Mouse (Mus musculus) kidney, adult 2 months (tissue): ENCODE results near the gene Acot11.

Experiments
- CTCF ChIP-seq: fragments of 200-500 bp; conservative IDR thresholded peaks from 2 replicates; pipeline ENCODE4 v1.5.1; 2011; ENCODE audit warnings: low read depth, mild to moderate bottlenecking, control low read depth, low read length, moderate library complexity, mixed read lengths; ENCODE audit not compliant: insufficient read depth, insufficient read length
- POLR2A ChIP-seq: fragments of 200-500 bp; IDR thresholded peaks from one replicate; pipeline ENCODE4 v1.6.1; 2011; ENCODE audit warnings: low read depth, low read length, control low read depth

- TF ChIP-seq CTCF (no peak), POLR2A (no peak)
These were observed 25.8 kb upstream of the Acot11 start for GRCm38 (mm10) chr4:106830545-106831112.
